Mouse (Mus musculus) liver, embryonic 11.5 days (tissue): ENCODE measurements around the gene Luzp1. TPM values are rescaled to one million over a fixed set of nuclear protein-coding genes. Genes with fewer than 3 reads are reported as not detected.

Source experiments
- ATAC-seq: fragments of 200-750 bp; cut with Nextera tagmentation; replicated peaks from 2 replicates; pipeline ENCODE4 v1.8.0; 2017; ENCODE audit warnings: moderate number of reproducible peaks, mild to moderate bottlenecking, moderate TSS enrichment, moderate library complexity; ENCODE audit not compliant: low FRiP score
- DNase-seq: peaks from one replicate; pipeline ENCODE4 v3.0.0-alpha.2; 2017; ENCODE audit warnings: low spot score
- H3K27ac ChIP-seq: fragments of 300-500 bp; sonication (generic); 2 replicates; pipeline ENCODE4 v1.5.1; 2014; ENCODE audit warnings: mild to moderate bottlenecking, low read depth, low read length, control low read depth
- H3K27me3 ChIP-seq: fragments of 300-500 bp; sonication (generic); replicated peaks from 2 replicates; pipeline ENCODE4 v1.6.1; 2014; ENCODE audit warnings: low read length, mixed read lengths; ENCODE audit not compliant: control insufficient read depth, insufficient read depth
- H3K36me3 ChIP-seq: fragments of 300-500 bp; sonication (generic); 2 replicates; pipeline ENCODE4 v1.6.1; 2014; ENCODE audit warnings: mild to moderate bottlenecking, low read length, moderate library complexity, mixed read lengths; ENCODE audit not compliant: control insufficient read depth, insufficient read depth
- H3K4me1 ChIP-seq: fragments of 300-500 bp; sonication (generic); replicated peaks from 2 replicates; pipeline ENCODE4 v1.6.1; 2014; ENCODE audit warnings: low read length, mixed read lengths; ENCODE audit not compliant: control insufficient read depth, insufficient read depth
- H3K4me2 ChIP-seq: fragments of 300-500 bp; sonication (generic); 2 replicates; pipeline ENCODE4 v1.6.1; 2014; ENCODE audit warnings: mild to moderate bottlenecking, control low read depth, moderate library complexity
- H3K4me3 ChIP-seq: fragments of 300-500 bp; sonication (generic); 2 replicates; pipeline ENCODE4 v1.5.1; 2014; ENCODE audit warnings: low read depth, low read length, control low read depth
- H3K9ac ChIP-seq: fragments of 300-500 bp; sonication (generic); 2 replicates; pipeline ENCODE4 v1.6.1; 2014; ENCODE audit warnings: low read depth, low read length, control low read depth
- H3K9me3 ChIP-seq: fragments of 300-500 bp; sonication (generic); 2 replicates; pipeline ENCODE4 v1.6.1; 2016; ENCODE audit warnings: low read length, inconsistent platforms, mixed read lengths; ENCODE audit not compliant: control insufficient read depth
- WGBS: fragments of 180-500 bp; shearing (Covaris S2); extraction: QIAGEN DNeasy Blood & Tissue Kit; methylation state at CpG from one replicate; pipeline ENCODE4 v1.1.7; 2014; 5-methylcytosine and 5-hydroxymethylcytosine counted together
- polyA plus RNA-seq: library from polyadenylated mRNA; unstranded; fragments of >200 nt; fragmentation: Nextera tagmentation; extraction: Ambion mirVana; gene quantifications from 2 replicates; pipeline ENCODE4 v1.2.1, GENCODE M21; 2014

Gene Luzp1
- 44.7 TPM in 2 replicates for polyA plus RNA-seq

GRCm38 (mm10) chr4:136469371-136469903, at the start of gene Luzp1:
Gene Luzp1, plus strand, starts transcription at chr4:136469761.
- Histone ChIP-seq H3K27ac (peak within 1 kb of the TSS; percentile 91), H3K4me1 (peaks cover 9% of the 10 kb centered on the region), H3K27me3 (0 out of 2 replicates have a peak, but pooled peaks cover 2% of the 10 kb centered on the region), H3K9me3 (no peaks in the 10 kb centered on the region), H3K4me3 (peak within 1 kb of the TSS; percentile 65), H3K9ac (peak within 1 kb of the TSS; percentile 82), H3K36me3 (no peaks in the 10 kb centered on the region), H3K4me2 (peak within 1 kb of the TSS; percentile 86)
- WGBS = 1% methylated on average over 36 of the region's 36 CpGs
- ATAC-seq = peak; percentile 95
- DNase-seq = peak; percentile 93

GRCm38 (mm10) chr4:136423224-136423623, 46.3 kb upstream of the Luzp1 start, which contains the start of gene Htr1d:
Gene Htr1d, plus strand, starts transcription at chr4:136423524.
- 77% methylated on average over 9 of the region's 9 CpGs for WGBS
- ATAC-seq = no peak
- Histone ChIP-seq H3K4me3 (peak within 1 kb of the TSS; percentile 47), H3K36me3 (no peaks in the 10 kb centered on the region), H3K27me3 (peaks cover 48% of the 10 kb centered on the region), H3K27ac (no peak within 1 kb of the TSS), H3K4me1 (peaks cover 8% of the 10 kb centered on the region; the same call in 1 of the 2 replicates), H3K9me3 (no peaks in the 10 kb centered on the region), H3K9ac (no peak within 1 kb of the TSS), H3K4me2 (peak within 1 kb of the TSS; percentile 84)
- no peak for DNase-seq

- no peaks in the 10 kb centered on the region for H3K36me3 ChIP-seq
- H3K27me3 ChIP-seq = peaks cover 47% of the 10 kb centered on the region
- H3K9me3 ChIP-seq = no peaks in the 10 kb centered on the region
- ATAC-seq = no peak
- DNase-seq = peak; percentile 37
- H3K27ac ChIP-seq = no peak overlapping the region
- 3% methylated on average over 59 of the region's 70 CpGs for WGBS
- H3K4me3 ChIP-seq = peak overlapping the region; percentile 47
- H3K4me2 ChIP-seq = peak overlapping the region; percentile 84
- H3K4me1 ChIP-seq = peaks cover 8% of the 10 kb centered on the region; the same call in 1 of the 2 replicates
- H3K9ac ChIP-seq = no peak overlapping the region
Observed at GRCm38 (mm10) chr4:136424120-136424999, 45.2 kb upstream of the Luzp1 start.

GRCm38 (mm10) chr4:136425000-136425288, 44.6 kb upstream of the Luzp1 start:
- H3K27me3 ChIP-seq = peaks cover 51% of the 10 kb centered on the region

GRCm38 (mm10) chr4:136430609-136431375, 38.8 kb upstream of the Luzp1 start:
- no peak for ATAC-seq
- Histone ChIP-seq H3K9ac (no peak overlapping the region), H3K27me3 (peaks cover 8% of the 10 kb centered on the region), H3K36me3 (no peaks in the 10 kb centered on the region), H3K4me2 (no peak overlapping the region), H3K27ac (no peak overlapping the region), H3K9me3 (no peaks in the 10 kb centered on the region), H3K4me1 (no peaks in the 10 kb centered on the region), H3K4me3 (no peak overlapping the region)
- no peak for DNase-seq
- whole genome bisulfite sequencing = 37% methylated on average over 11 of the region's 11 CpGs

More at GRCm38 (mm10) chr4:136425000-136425288, 44.6 kb upstream of the Luzp1 start:
- H3K27ac ChIP-seq = no peak overlapping the region
- H3K4me2 ChIP-seq = peak overlapping the region; percentile 84
- 2% methylated on average over 15 of the region's 15 CpGs for WGBS
- ATAC-seq (no peak), DNase-seq (peak; percentile 46)
- no peak overlapping the region for H3K9ac ChIP-seq
- no peaks in the 10 kb centered on the region for H3K9me3 ChIP-seq
- H3K36me3 ChIP-seq = no peaks in the 10 kb centered on the region
- peaks cover 8% of the 10 kb centered on the region; the same call in 1 of the 2 replicates for H3K4me1 ChIP-seq
- peak overlapping the region; percentile 47 for H3K4me3 ChIP-seq

GRCm38 (mm10) chr4:136431376-136431693, 38.2 kb upstream of the Luzp1 start:
- 0% methylated on average over 3 of the region's 3 CpGs for WGBS
- peak; percentile 42 for DNase-seq

GRCm38 (mm10) chr4:136434029-136434428, 35.5 kb upstream of the Luzp1 start:
- H3K4me3 ChIP-seq = no peak overlapping the region
- H3K9ac ChIP-seq = no peak overlapping the region
- ATAC-seq = no peak

More at GRCm38 (mm10) chr4:136431376-136431693, 38.2 kb upstream of the Luzp1 start:
- Histone ChIP-seq H3K27ac (no peak overlapping the region), H3K4me1 (no peaks in the 10 kb centered on the region), H3K4me2 (no peak overlapping the region), H3K9me3 (no peaks in the 10 kb centered on the region), H3K9ac (no peak overlapping the region), H3K27me3 (peaks cover 8% of the 10 kb centered on the region), H3K36me3 (no peaks in the 10 kb centered on the region), H3K4me3 (no peak overlapping the region)
- ATAC-seq = no peak

GRCm38 (mm10) chr4:136439106-136439505, 30.5 kb upstream of the Luzp1 start:
- H3K4me3 ChIP-seq = no peak overlapping the region
- no peak overlapping the region for H3K9ac ChIP-seq
- H3K9me3 ChIP-seq = no peaks in the 10 kb centered on the region
- ATAC-seq (no peak), DNase-seq (no peak)
- no peaks in the 10 kb centered on the region; the same call in 1 of the 2 replicates for H3K27me3 ChIP-seq
- no peak overlapping the region for H3K27ac ChIP-seq
- H3K36me3 ChIP-seq = no peaks in the 10 kb centered on the region
- H3K4me1 ChIP-seq = no peaks in the 10 kb centered on the region
- H3K4me2 ChIP-seq = no peak overlapping the region
- 82% methylated on average over 4 of the region's 4 CpGs for WGBS

More at GRCm38 (mm10) chr4:136434029-136434428, 35.5 kb upstream of the Luzp1 start:
- no peak for DNase-seq
- Histone ChIP-seq H3K4me1 (no peaks in the 10 kb centered on the region), H3K36me3 (no peaks in the 10 kb centered on the region), H3K27ac (no peak overlapping the region), H3K27me3 (peaks cover 4% of the 10 kb centered on the region), H3K9me3 (no peaks in the 10 kb centered on the region), H3K4me2 (no peak overlapping the region)
- 72% methylated on average over 4 of the region's 4 CpGs for WGBS
